ENCODE assay signal across 8 mouse cellular contexts in genomic region chr3:68869211-68869690, GRCm38 (mm10). TPM values are rescaled to one million over a fixed set of nuclear protein-coding genes. Genes with fewer than 3 reads are reported as not detected.
DNase-seq lines count a peak whose midpoint lies in the region; ATAC-seq and TF ChIP-seq lines count a peak whose summit lies in the region.

Gene 1110032F04Rik (plus strand): TSS chr3:68869586.

- peak; percentile 60 for ATAC-seq in activated CD4-positive, CD25-positive, alpha-beta regulatory T cell, adult 4 months
- ATAC-seq in hindbrain, embryonic 15.5 days (ENCODE audit: low FRiP score, low read depth): peak; percentile 86
- ATAC-seq in monocyte, adult 5-6 weeks (replicated peaks; ENCODE audit: insufficient number of reproducible peaks, low FRiP score, low TSS enrichment, poor library complexity, severe bottlenecking): no peak

- DNase-seq in layer of hippocampus, postnatal 36 days: peak; percentile 29 to 40
- peak; percentile 29 to 45 for DNase-seq in lung, postnatal 4 days
- peak; percentile 35 to 50 for DNase-seq in right cerebral cortex, postnatal 36 days (ENCODE audit: low spot score in 2 of 2)

- H3K27ac ChIP-seq in ES-Bruce4 (ENCODE audit: insufficient read depth, low read length): no peak within 1 kb of the TSS
- no peak within 1 kb of the TSS for H3K27ac ChIP-seq in embryonic fibroblast, embryonic 13.5 days (ENCODE audit: insufficient read depth, low read length)
- H3K27ac ChIP-seq in hindbrain, embryonic 15.5 days (replicated peaks): peak within 1 kb of the TSS; percentile 73

- no peaks in the 10 kb centered on the region for H3K9me3 ChIP-seq in ES-Bruce4 (replicated peaks; ENCODE audit: control insufficient read depth, insufficient read depth, low read length, poor library complexity, severe bottlenecking)
- H3K9me3 ChIP-seq in hindbrain, embryonic 15.5 days: no peaks in the 10 kb centered on the region

- H3K27me3 ChIP-seq in ES-Bruce4 (ENCODE audit: control insufficient read depth, insufficient read depth, low read length, poor library complexity, severe bottlenecking): peaks cover 9% of the 10 kb centered on the region
- no peaks in the 10 kb centered on the region; the same call in 1 of the 2 replicates for H3K27me3 ChIP-seq in hindbrain, embryonic 15.5 days

- under 1% methylated on average over 56 of the region's 62 CpGs for WGBS in hindbrain, embryonic 15.5 days

- no peak for TF ChIP-seq CTCF in ES-Bruce4 (IDR thresholded peaks at IDR 0.05; ENCODE audit: low read depth, low read length)
- no peak for TF ChIP-seq CTCF in embryonic fibroblast, embryonic 13.5 days (IDR thresholded peaks at IDR 0.05; ENCODE audit: borderline replicate concordance, insufficient read depth, low read length)

- no peak for TF ChIP-seq EP300 in ES-Bruce4 (IDR thresholded peaks at IDR 0.05; ENCODE audit: insufficient read depth, low read depth, low read length)

- H3K4me2 ChIP-seq in hindbrain, embryonic 15.5 days: peak within 1 kb of the TSS; percentile 98

- H3K4me3 ChIP-seq in ES-Bruce4 (ENCODE audit: low read depth, low read length): peak within 1 kb of the TSS; percentile 73
- H3K4me3 ChIP-seq in embryonic fibroblast, embryonic 13.5 days (ENCODE audit: insufficient read depth, low read length): peak within 1 kb of the TSS; percentile 29
- peak within 1 kb of the TSS; percentile 84 for H3K4me3 ChIP-seq in hindbrain, embryonic 15.5 days

- no peaks in the 10 kb centered on the region for H3K36me3 ChIP-seq in ES-Bruce4 (ENCODE audit: control insufficient read depth, insufficient read depth, low read length, poor library complexity, severe bottlenecking)
- H3K36me3 ChIP-seq in hindbrain, embryonic 15.5 days: no peaks in the 10 kb centered on the region

- no peak for TF ChIP-seq POLR2A in ES-Bruce4 (IDR thresholded peaks at IDR 0.05; ENCODE audit: insufficient read depth, low read length)
- no peak for TF ChIP-seq POLR2A in embryonic fibroblast, embryonic 13.5 days (IDR thresholded peaks at IDR 0.05; ENCODE audit: low read depth, low read length)

- no peaks in the 10 kb centered on the region for H3K4me1 ChIP-seq in ES-Bruce4 (ENCODE audit: control insufficient read depth, insufficient read depth, low read length)
- H3K4me1 ChIP-seq in embryonic fibroblast, embryonic 13.5 days (ENCODE audit: control insufficient read depth, insufficient read depth, low read length): no peaks in the 10 kb centered on the region
- H3K4me1 ChIP-seq in hindbrain, embryonic 15.5 days (replicated peaks): peaks cover 19% of the 10 kb centered on the region

- H3K9ac ChIP-seq in ES-Bruce4 (ENCODE audit: low read depth, poor library complexity, severe bottlenecking): peak within 1 kb of the TSS; percentile 71
- peak within 1 kb of the TSS; percentile 72 for H3K9ac ChIP-seq in hindbrain, embryonic 15.5 days

RNA-seq across cellular contexts. Expression of gene 1110032F04Rik, which starts in this region (rescaled TPM):
- polyA plus RNA-seq in ES-Bruce4 (2011; ENCODE audit: insufficient read depth, insufficient read length, low read depth, missing spikeins): 0.26 and 0.31 TPM in 2 replicates
- polyA plus RNA-seq in activated CD4-positive, CD25-positive, alpha-beta regulatory T cell, adult 4 months (2017; shearing (Covaris generic)): 1 to 10 TPM; 1.9 to 2.3 TPM
- polyA plus RNA-seq in embryonic fibroblast, embryonic 13.5 days (2011; ENCODE audit: insufficient read length, low read depth, missing spikeins): not detected in 2 replicates
- polyA plus RNA-seq in hindbrain, embryonic 15.5 days (2015; fragmentation: Nextera tagmentation; extraction: Ambion mirVana): 5.0 and 5.2 TPM in 2 replicates
- total RNA-seq in layer of hippocampus, postnatal 36 days (2021): 1 to 10 TPM; 7.2 to 9.7 TPM
- total RNA-seq in monocyte, adult 5-6 weeks (2017): 0.43 TPM in 1 of 3 replicates, not detected in the others

Comparison
In these comparisons a context has a peak if more than half of its experiments do, and no peak if none do; other contexts are left out.
1. H3K4me3 ChIP-seq: peak in every context shown above with its lines; median percentile 84 in hindbrain, embryonic 15.5 days; 73 in ES-Bruce4; 29 in embryonic fibroblast, embryonic 13.5 days.